Mouse (Mus musculus): ENCODE data around the gene Fastkd5. TPM values are rescaled to one million over a fixed set of nuclear protein-coding genes. Genes with fewer than 3 reads are reported as not detected.

The Fastkd5 gene
- polyA plus RNA-seq (2014; fragmentation: Nextera tagmentation; extraction: Ambion mirVana), result 20.4 and 21.8 TPM in 2 replicates

GRCm38 (mm10) chr2:130629839-130630203 lies at the start of gene Fastkd5, which contains the start of gene Ubox5:
TSS of gene Fastkd5 (minus strand) at chr2:130630027.
TSS of gene Ubox5 (minus strand) at chr2:130630038.
- Histone ChIP-seq H3K27ac (ENCODE audit: low read depth, low read length) (no peak within 1 kb of the TSS), H3K4me3 (ENCODE audit: low read depth, low read length) (peak within 1 kb of the TSS; percentile 96), H3K27me3 (ENCODE audit: control insufficient read depth, insufficient read depth, low read length) (peaks cover 10% of the 10 kb centered on the region), H3K4me1 (ENCODE audit: control insufficient read depth, insufficient read depth, low read length) (peaks cover 12% of the 10 kb centered on the region; the same call in 1 of the 2 replicates), H3K9me3 (ENCODE audit: control insufficient read depth, low read length) (no peaks in the 10 kb centered on the region), H3K4me2 (ENCODE audit: low read depth) (peak within 1 kb of the TSS; percentile 76), H3K36me3 (ENCODE audit: control insufficient read depth, insufficient read depth, low read length) (0 out of 2 replicates have a peak, but pooled peaks cover 2% of the 10 kb centered on the region), H3K9ac (ENCODE audit: low read length) (peak within 1 kb of the TSS; percentile 92)
- under 1% methylated on average over 25 of the region's 25 CpGs for WGBS
- DNase-seq (ENCODE audit: low spot score) (peak; percentile 87), ATAC-seq (ENCODE audit: insufficient read depth, low FRiP score, low TSS enrichment) (peak; percentile 82)

GRCm38 (mm10) chr2:130679154-130679553 lies 49.3 kb upstream of the Fastkd5 start:
- no peak overlapping the region for H3K27ac ChIP-seq (ENCODE audit: low read depth, low read length)
- DNase-seq (ENCODE audit: low spot score) (no peak), ATAC-seq (ENCODE audit: insufficient read depth, low FRiP score, low TSS enrichment) (no peak)
- 95% methylated on average over 12 of the region's 12 CpGs for WGBS
- no peaks in the 10 kb centered on the region for H3K27me3 ChIP-seq (ENCODE audit: control insufficient read depth, insufficient read depth, low read length)
- no peaks in the 10 kb centered on the region for H3K4me1 ChIP-seq (ENCODE audit: control insufficient read depth, insufficient read depth, low read length)
- H3K4me3 ChIP-seq (ENCODE audit: low read depth, low read length), result no peak overlapping the region
- peaks cover 18% of the 10 kb centered on the region for H3K36me3 ChIP-seq (ENCODE audit: control insufficient read depth, insufficient read depth, low read length)
- H3K9me3 ChIP-seq (ENCODE audit: control insufficient read depth, low read length), result no peaks in the 10 kb centered on the region
- no peak overlapping the region for H3K9ac ChIP-seq (ENCODE audit: low read length)
- no peak overlapping the region for H3K4me2 ChIP-seq (ENCODE audit: low read depth)

- Histone ChIP-seq H3K27ac (ENCODE audit: low read depth, low read length) (no peak overlapping the region), H3K4me3 (ENCODE audit: low read depth, low read length) (no peak overlapping the region), H3K4me1 (ENCODE audit: control insufficient read depth, insufficient read depth, low read length) (no peaks in the 10 kb centered on the region), H3K4me2 (ENCODE audit: low read depth) (no peak overlapping the region), H3K36me3 (ENCODE audit: control insufficient read depth, insufficient read depth, low read length) (peaks cover 22% of the 10 kb centered on the region), H3K27me3 (ENCODE audit: control insufficient read depth, insufficient read depth, low read length) (no peaks in the 10 kb centered on the region), H3K9me3 (ENCODE audit: control insufficient read depth, low read length) (no peaks in the 10 kb centered on the region), H3K9ac (ENCODE audit: low read length) (no peak overlapping the region)
- ATAC-seq (ENCODE audit: insufficient read depth, low FRiP score, low TSS enrichment) (no peak), DNase-seq (ENCODE audit: low spot score) (no peak)
- WGBS, result 89% methylated on average over 10 of the region's 10 CpGs
Measured at GRCm38 (mm10) chr2:130677211-130677610, 47.4 kb upstream of the Fastkd5 start.

GRCm38 (mm10) chr2:130667559-130667958 lies 37.7 kb upstream of the Fastkd5 start, which contains the start of gene Itpa:
TSS of gene Itpa (plus strand) at chr2:130667610.
- Histone ChIP-seq H3K27me3 (ENCODE audit: control insufficient read depth, insufficient read depth, low read length) (no peaks in the 10 kb centered on the region), H3K4me1 (ENCODE audit: control insufficient read depth, insufficient read depth, low read length) (peaks cover 10% of the 10 kb centered on the region), H3K9me3 (ENCODE audit: control insufficient read depth, low read length) (no peaks in the 10 kb centered on the region), H3K9ac (ENCODE audit: low read length) (peak within 1 kb of the TSS; percentile 51), H3K36me3 (ENCODE audit: control insufficient read depth, insufficient read depth, low read length) (peaks cover 5% of the 10 kb centered on the region; the same call in 1 of the 2 replicates), H3K4me3 (ENCODE audit: low read depth, low read length) (peak within 1 kb of the TSS; percentile 54), H3K4me2 (ENCODE audit: low read depth) (peak within 1 kb of the TSS; percentile 93), H3K27ac (ENCODE audit: low read depth, low read length) (peak within 1 kb of the TSS; percentile 50; the same call in 1 of the 2 replicates)
- DNase-seq (ENCODE audit: low spot score), result peak; percentile 91
- WGBS, result under 1% methylated on average over 31 of the region's 31 CpGs
- peak; percentile 62 for ATAC-seq (ENCODE audit: insufficient read depth, low FRiP score, low TSS enrichment)

- H3K4me1 ChIP-seq (ENCODE audit: control insufficient read depth, insufficient read depth, low read length), result peaks cover 10% of the 10 kb centered on the region
- H3K9ac ChIP-seq (ENCODE audit: low read length), result peak within 1 kb of the TSS; percentile 89
- WGBS, result under 1% methylated on average over 36 of the region's 40 CpGs
- H3K27ac ChIP-seq (ENCODE audit: low read depth, low read length), result peak within 1 kb of the TSS; percentile 94
- no peaks in the 10 kb centered on the region for H3K27me3 ChIP-seq (ENCODE audit: control insufficient read depth, insufficient read depth, low read length)
- ATAC-seq (ENCODE audit: insufficient read depth, low FRiP score, low TSS enrichment) (peak; percentile 94), DNase-seq (ENCODE audit: low spot score) (peak; percentile 95)
- no peaks in the 10 kb centered on the region for H3K9me3 ChIP-seq (ENCODE audit: control insufficient read depth, low read length)
- peak within 1 kb of the TSS; percentile 60 for H3K4me2 ChIP-seq (ENCODE audit: low read depth)
- peak within 1 kb of the TSS; percentile 59 for H3K4me3 ChIP-seq (ENCODE audit: low read depth, low read length)
- no peaks in the 10 kb centered on the region for H3K36me3 ChIP-seq (ENCODE audit: control insufficient read depth, insufficient read depth, low read length)
Measured at GRCm38 (mm10) chr2:130664102-130664701, 34.4 kb upstream of the Fastkd5 start, which contains the start of gene Ddrgk1. TSS of gene Ddrgk1 (minus strand) at chr2:130664659.

GRCm38 (mm10) chr2:130663342-130663741 lies 33.5 kb upstream of the Fastkd5 start:
- Histone ChIP-seq H3K4me1 (ENCODE audit: control insufficient read depth, insufficient read depth, low read length) (peaks cover 9% of the 10 kb centered on the region), H3K9me3 (ENCODE audit: control insufficient read depth, low read length) (no peaks in the 10 kb centered on the region), H3K36me3 (ENCODE audit: control insufficient read depth, insufficient read depth, low read length) (no peaks in the 10 kb centered on the region), H3K4me2 (ENCODE audit: low read depth) (peak overlapping the region; percentile 60), H3K27ac (ENCODE audit: low read depth, low read length) (no peak overlapping the region), H3K27me3 (ENCODE audit: control insufficient read depth, insufficient read depth, low read length) (no peaks in the 10 kb centered on the region), H3K4me3 (ENCODE audit: low read depth, low read length) (peak overlapping the region; percentile 59; the same call in 1 of the 2 replicates), H3K9ac (ENCODE audit: low read length) (peak overlapping the region; percentile 89)
- DNase-seq (ENCODE audit: low spot score) (no peak), ATAC-seq (ENCODE audit: insufficient read depth, low FRiP score, low TSS enrichment) (no peak)
- 94% methylated on average over 11 of the region's 11 CpGs for WGBS

GRCm38 (mm10) chr2:130658530-130658929 lies 28.7 kb upstream of the Fastkd5 start:
- Histone ChIP-seq H3K4me1 (ENCODE audit: control insufficient read depth, insufficient read depth, low read length) (peaks cover 4% of the 10 kb centered on the region), H3K4me2 (ENCODE audit: low read depth) (no peak overlapping the region), H3K9me3 (ENCODE audit: control insufficient read depth, low read length) (no peaks in the 10 kb centered on the region), H3K4me3 (ENCODE audit: low read depth, low read length) (no peak overlapping the region), H3K27ac (ENCODE audit: low read depth, low read length) (no peak overlapping the region), H3K27me3 (ENCODE audit: control insufficient read depth, insufficient read depth, low read length) (no peaks in the 10 kb centered on the region), H3K9ac (ENCODE audit: low read length) (no peak overlapping the region), H3K36me3 (ENCODE audit: control insufficient read depth, insufficient read depth, low read length) (peaks cover 5% of the 10 kb centered on the region)
- no peak for DNase-seq (ENCODE audit: low spot score)
- no peak for ATAC-seq (ENCODE audit: insufficient read depth, low FRiP score, low TSS enrichment)
- 96% methylated on average over 10 of the region's 10 CpGs for whole genome bisulfite sequencing

GRCm38 (mm10) chr2:130657541-130657940 lies 27.7 kb upstream of the Fastkd5 start:
- 86% methylated on average over 6 of the region's 6 CpGs for WGBS
- ATAC-seq (ENCODE audit: insufficient read depth, low FRiP score, low TSS enrichment), result no peak
- H3K36me3 ChIP-seq (ENCODE audit: control insufficient read depth, insufficient read depth, low read length), result peaks cover 5% of the 10 kb centered on the region

GRCm38 (mm10) chr2:130656536-130656935 lies 26.7 kb upstream of the Fastkd5 start:
- WGBS, result 94% methylated on average over 9 of the region's 9 CpGs
- Histone ChIP-seq H3K36me3 (ENCODE audit: control insufficient read depth, insufficient read depth, low read length) (peaks cover 5% of the 10 kb centered on the region), H3K4me2 (ENCODE audit: low read depth) (no peak overlapping the region), H3K4me3 (ENCODE audit: low read depth, low read length) (no peak overlapping the region), H3K9me3 (ENCODE audit: control insufficient read depth, low read length) (no peaks in the 10 kb centered on the region), H3K9ac (ENCODE audit: low read length) (no peak overlapping the region), H3K27me3 (ENCODE audit: control insufficient read depth, insufficient read depth, low read length) (no peaks in the 10 kb centered on the region), H3K4me1 (ENCODE audit: control insufficient read depth, insufficient read depth, low read length) (no peaks in the 10 kb centered on the region), H3K27ac (ENCODE audit: low read depth, low read length) (no peak overlapping the region)
- DNase-seq (ENCODE audit: low spot score) (no peak), ATAC-seq (ENCODE audit: insufficient read depth, low FRiP score, low TSS enrichment) (no peak)

More at GRCm38 (mm10) chr2:130657541-130657940, 27.7 kb upstream of the Fastkd5 start:
- Histone ChIP-seq H3K4me3 (ENCODE audit: low read depth, low read length) (no peak overlapping the region), H3K4me2 (ENCODE audit: low read depth) (no peak overlapping the region), H3K9me3 (ENCODE audit: control insufficient read depth, low read length) (no peaks in the 10 kb centered on the region), H3K4me1 (ENCODE audit: control insufficient read depth, insufficient read depth, low read length) (no peaks in the 10 kb centered on the region), H3K27me3 (ENCODE audit: control insufficient read depth, insufficient read depth, low read length) (no peaks in the 10 kb centered on the region), H3K27ac (ENCODE audit: low read depth, low read length) (no peak overlapping the region), H3K9ac (ENCODE audit: low read length) (no peak overlapping the region)
- no peak for DNase-seq (ENCODE audit: low spot score)

All from neural tube, embryonic 11.5 days (tissue).